ENCODE assay signal across 27 mouse cellular contexts in genomic region chr4:35051152-35051551, GRCm38 (mm10).
DNase-seq lines count a peak whose midpoint lies in the region; ATAC-seq and TF ChIP-seq lines count a peak whose summit lies in the region.
"Had no signal": no experiment of that assay in that cellular context is flagged by ENCODE, and none has a peak within 500 bp of the region (broad histone marks: within the 10 kb centered on the region; RNA-seq: fewer than 3 reads in every experiment).

No protein-coding gene starts in this region.

- intact Hi-C loops in heart, postnatal 14 days (cut with DNase I), result no loop called here

- H3K4me3 ChIP-seq in forebrain, embryonic 14.5 days (ENCODE audit: low read depth, low read length), result no peak overlapping the region
- H3K4me3 ChIP-seq in forebrain, embryonic 12.5 days (replicated peaks), result no peak overlapping the region
- no peak overlapping the region for H3K4me3 ChIP-seq in hindbrain, postnatal 0 days (ENCODE audit: low read length)
- no peak overlapping the region for H3K4me3 ChIP-seq in hindbrain, embryonic 10.5 days
- H3K4me3 ChIP-seq in lung, postnatal 0 days (ENCODE audit: low read depth, low read length), result no peak overlapping the region
- no peak overlapping the region for H3K4me3 ChIP-seq in lung, adult 2 months (replicated peaks; ENCODE audit: extremely low read depth, low read depth, low read length)
- H3K4me3 ChIP-seq in neural tube, embryonic 15.5 days (replicated peaks), result no peak overlapping the region
- H3K4me3 ChIP-seq: embryonic facial prominence, embryonic 12.5 days; erythroblast, embryonic 14.5 days; forebrain, embryonic 15.5 days; heart, embryonic 10.5 days; heart, embryonic 13.5 days; hindbrain, embryonic 13.5 days had no signal

- H3K9ac ChIP-seq in forebrain, embryonic 14.5 days (ENCODE audit: low read length), result no peak overlapping the region
- no peak overlapping the region for H3K9ac ChIP-seq in forebrain, embryonic 12.5 days
- no peak overlapping the region for H3K9ac ChIP-seq in hindbrain, postnatal 0 days (replicated peaks; ENCODE audit: low read length)
- no peak overlapping the region for H3K9ac ChIP-seq in lung, postnatal 0 days (replicated peaks; ENCODE audit: low read depth)
- no peak overlapping the region for H3K9ac ChIP-seq in neural tube, embryonic 15.5 days (replicated peaks)
- H3K9ac ChIP-seq: embryonic facial prominence, embryonic 12.5 days; forebrain, embryonic 15.5 days; heart, embryonic 13.5 days; hindbrain, embryonic 13.5 days had no signal

- H3K4me2 ChIP-seq in forebrain, embryonic 14.5 days (ENCODE audit: low read length), result no peak overlapping the region
- H3K4me2 ChIP-seq in forebrain, embryonic 12.5 days, result no peak overlapping the region
- 0 out of 2 replicates have a peak overlapping the region, but pooled peaks have one; percentile 5 for H3K4me2 ChIP-seq in hindbrain, postnatal 0 days (ENCODE audit: low read depth, low read length)
- peak overlapping the region; percentile 28; the same call in 1 of the 2 replicates for H3K4me2 ChIP-seq in lung, postnatal 0 days (replicated peaks; ENCODE audit: low read depth, low read length)
- peak overlapping the region; percentile 7; the same call in 1 of the 2 replicates for H3K4me2 ChIP-seq in neural tube, embryonic 15.5 days
- H3K4me2 ChIP-seq: embryonic facial prominence, embryonic 12.5 days; forebrain, embryonic 15.5 days; heart, embryonic 13.5 days; hindbrain, embryonic 13.5 days had no signal

- no peak for TF ChIP-seq EP300 in lung, postnatal 0 days (IDR thresholded peaks at IDR 0.05)

- 0 out of 2 replicates have a peak, but pooled peaks cover 5% of the 10 kb centered on the region for H3K4me1 ChIP-seq in forebrain, embryonic 14.5 days (ENCODE audit: control insufficient read depth, insufficient read depth, low read length)
- peaks cover 5% of the 10 kb centered on the region; the same call in 1 of the 2 replicates for H3K4me1 ChIP-seq in forebrain, embryonic 12.5 days
- no peaks in the 10 kb centered on the region for H3K4me1 ChIP-seq in hindbrain, postnatal 0 days (ENCODE audit: insufficient read depth, low read length)
- peaks cover 12% of the 10 kb centered on the region for H3K4me1 ChIP-seq in hindbrain, embryonic 10.5 days (replicated peaks)
- H3K4me1 ChIP-seq in lung, postnatal 0 days (ENCODE audit: insufficient read depth, low read depth, low read length), result no peaks in the 10 kb centered on the region; the same call in 1 of the 2 replicates
- H3K4me1 ChIP-seq in lung, adult 2 months (ENCODE audit: control insufficient read depth, insufficient read depth, low read length), result peaks cover 3% of the 10 kb centered on the region; the same call in 1 of the 2 replicates
- peaks cover 17% of the 10 kb centered on the region; the same call in 1 of the 2 replicates for H3K4me1 ChIP-seq in neural tube, embryonic 15.5 days

- no peak for TF ChIP-seq CTCF in hindbrain, postnatal 0 days (IDR thresholded peaks at IDR 0.05; ENCODE audit: low read depth)
- no peak for TF ChIP-seq CTCF in lung, postnatal 0 days (IDR thresholded peaks at IDR 0.05)
- TF ChIP-seq CTCF in lung, adult 2 months (IDR thresholded peaks at IDR 0.05; ENCODE audit: insufficient read depth, low read length), result no peak

- DNase-seq in forebrain, embryonic 14.5 days (ENCODE audit: low spot score), result peak; percentile 17
- DNase-seq in hindbrain, postnatal 0 days (ENCODE audit: low spot score), result peak; percentile 51
- DNase-seq in hindbrain, embryonic 10.5 days (ENCODE audit: low spot score), result no peak
- no peak for DNase-seq in lung, postnatal 0 days (ENCODE audit: low spot score)
- DNase-seq in lung, adult 2 months, result no peak
- no peak for DNase-seq in heart, postnatal 14 days
- DNase-seq: adrenal gland, postnatal 10 days; adrenal gland, postnatal 36 days; B cell, adult 2 months; cerebellum, adult 18-20 months; cerebellum, adult 9-10 months; cerebellum, postnatal 14 days; gastrocnemius, postnatal 25 days; heart, adult 18-20 months; kidney, adult 11 months had no signal

- H3K36me3 ChIP-seq in forebrain, embryonic 14.5 days (ENCODE audit: control insufficient read depth, insufficient read depth, low read length), result no peaks in the 10 kb centered on the region
- no peaks in the 10 kb centered on the region for H3K36me3 ChIP-seq in forebrain, embryonic 12.5 days (replicated peaks)
- no peaks in the 10 kb centered on the region for H3K36me3 ChIP-seq in hindbrain, postnatal 0 days (ENCODE audit: insufficient read depth, low read length)
- peaks cover under 1% of the 10 kb centered on the region; the same call in 1 of the 2 replicates for H3K36me3 ChIP-seq in hindbrain, embryonic 10.5 days
- no peaks in the 10 kb centered on the region for H3K36me3 ChIP-seq in lung, postnatal 0 days (ENCODE audit: insufficient read depth, low read length)
- H3K36me3 ChIP-seq in neural tube, embryonic 15.5 days, result no peaks in the 10 kb centered on the region
- H3K36me3 ChIP-seq: embryonic facial prominence, embryonic 12.5 days; forebrain, embryonic 15.5 days; G1E; heart, embryonic 10.5 days; heart, embryonic 13.5 days; hindbrain, embryonic 13.5 days had no signal

- no peaks in the 10 kb centered on the region for H3K27me3 ChIP-seq in forebrain, embryonic 14.5 days (replicated peaks; ENCODE audit: control insufficient read depth, insufficient read depth, low read length)
- no peaks in the 10 kb centered on the region for H3K27me3 ChIP-seq in forebrain, embryonic 12.5 days
- H3K27me3 ChIP-seq in hindbrain, postnatal 0 days (ENCODE audit: insufficient read depth, low read length), result no peaks in the 10 kb centered on the region
- no peaks in the 10 kb centered on the region for H3K27me3 ChIP-seq in hindbrain, embryonic 10.5 days (ENCODE audit: insufficient read depth, poor library complexity, severe bottlenecking)
- H3K27me3 ChIP-seq in lung, postnatal 0 days (replicated peaks; ENCODE audit: insufficient read depth, low read length), result no peaks in the 10 kb centered on the region
- H3K27me3 ChIP-seq in neural tube, embryonic 15.5 days (replicated peaks), result no peaks in the 10 kb centered on the region
- H3K27me3 ChIP-seq: CH12.LX; embryonic facial prominence, embryonic 12.5 days; forebrain, embryonic 15.5 days; heart, embryonic 13.5 days; hindbrain, embryonic 13.5 days; Patski had no signal

- H3K27ac ChIP-seq in forebrain, embryonic 14.5 days (ENCODE audit: low read depth, low read length), result no peak overlapping the region
- H3K27ac ChIP-seq in forebrain, embryonic 12.5 days, result no peak overlapping the region
- H3K27ac ChIP-seq in hindbrain, postnatal 0 days, result no peak overlapping the region
- no peak overlapping the region for H3K27ac ChIP-seq in hindbrain, embryonic 10.5 days
- H3K27ac ChIP-seq in lung, postnatal 0 days (ENCODE audit: low read length), result no peak overlapping the region
- no peak overlapping the region for H3K27ac ChIP-seq in neural tube, embryonic 15.5 days (replicated peaks)
- H3K27ac ChIP-seq: embryonic facial prominence, embryonic 12.5 days; forebrain, embryonic 15.5 days; heart, embryonic 10.5 days; heart, embryonic 13.5 days; hindbrain, embryonic 13.5 days had no signal

- H3K9me3 ChIP-seq in forebrain, embryonic 14.5 days (replicated peaks; ENCODE audit: control insufficient read depth, low read length), result no peaks in the 10 kb centered on the region
- no peaks in the 10 kb centered on the region for H3K9me3 ChIP-seq in forebrain, embryonic 12.5 days
- no peaks in the 10 kb centered on the region for H3K9me3 ChIP-seq in hindbrain, postnatal 0 days (ENCODE audit: low read length)
- H3K9me3 ChIP-seq in hindbrain, embryonic 10.5 days, result 0 out of 2 replicates have a peak, but pooled peaks cover 2% of the 10 kb centered on the region
- no peaks in the 10 kb centered on the region for H3K9me3 ChIP-seq in lung, postnatal 0 days (ENCODE audit: low read length)
- H3K9me3 ChIP-seq in neural tube, embryonic 15.5 days (replicated peaks), result no peaks in the 10 kb centered on the region
- H3K9me3 ChIP-seq: embryonic facial prominence, embryonic 12.5 days; forebrain, embryonic 15.5 days; G1E; heart, embryonic 10.5 days; heart, embryonic 13.5 days; hindbrain, embryonic 13.5 days had no signal

- no peak for ATAC-seq in forebrain, embryonic 14.5 days
- ATAC-seq in forebrain, embryonic 12.5 days (ENCODE audit: low FRiP score), result no peak
- 0 out of 2 replicates have a peak, but pooled peaks have one; percentile 47 for ATAC-seq in hindbrain, postnatal 0 days
- ATAC-seq in lung, postnatal 0 days, result no peak
- no peak for ATAC-seq in neural tube, embryonic 15.5 days (ENCODE audit: low FRiP score)
- ATAC-seq: forebrain, embryonic 15.5 days; inflammation-experienced regulatory T-cells, adult 6 months; Patski had no signal

- WGBS in forebrain, embryonic 14.5 days, result 81% methylated on average over 7 of the region's 7 CpGs
- WGBS in forebrain, embryonic 12.5 days, result 88% methylated on average over 7 of the region's 7 CpGs
- 60% methylated on average over 7 of the region's 7 CpGs for WGBS in hindbrain, postnatal 0 days
- WGBS in hindbrain, embryonic 10.5 days, result 88% methylated on average over 7 of the region's 7 CpGs
- 58% methylated on average over 7 of the region's 7 CpGs for WGBS in lung, postnatal 0 days
- 75% methylated on average over 7 of the region's 7 CpGs for WGBS in lung, adult 2 months
- WGBS in neural tube, embryonic 15.5 days, result 58% methylated on average over 7 of the region's 7 CpGs

- no peak for TF ChIP-seq POLR2A in lung, adult 2 months (IDR thresholded peaks at IDR 0.05; ENCODE audit: borderline replicate concordance, extremely low read depth, low read depth, low read length)

Comparison
In these comparisons a context has a peak if more than half of its experiments do, and no peak if none do; other contexts are left out.
1. DNase-seq: peak in forebrain, embryonic 14.5 days (single experiment) and hindbrain, postnatal 0 days (single experiment); none in hindbrain, embryonic 10.5 days (single experiment), lung, postnatal 0 days (single experiment), lung, adult 2 months (single experiment) and heart, postnatal 14 days (0 of 2).
2. H3K4me2 ChIP-seq: peak in hindbrain, postnatal 0 days (single experiment), lung, postnatal 0 days (single experiment) and neural tube, embryonic 15.5 days (single experiment); none in forebrain, embryonic 14.5 days (single experiment) and forebrain, embryonic 12.5 days (single experiment).